Mouse (Mus musculus) bone marrow, adult 2 months (tissue): Measurements from ENCODE around the gene Slc1a5.

ENCODE experiments used
- CTCF ChIP-seq: fragments of 200-500 bp; IDR thresholded peaks from 2 replicates; pipeline ENCODE4 v1.5.1; 2011; ENCODE audit warnings: low read length, control low read depth; ENCODE audit not compliant: control insufficient read depth, insufficient read depth
- POLR2A ChIP-seq: fragments of 200-500 bp; IDR thresholded peaks from 2 replicates; pipeline ENCODE4 v1.6.1; 2011; ENCODE audit warnings: low read depth, mild to moderate bottlenecking, control low read depth, low read length, borderline replicate concordance; ENCODE audit not compliant: control insufficient read depth

DNA sequence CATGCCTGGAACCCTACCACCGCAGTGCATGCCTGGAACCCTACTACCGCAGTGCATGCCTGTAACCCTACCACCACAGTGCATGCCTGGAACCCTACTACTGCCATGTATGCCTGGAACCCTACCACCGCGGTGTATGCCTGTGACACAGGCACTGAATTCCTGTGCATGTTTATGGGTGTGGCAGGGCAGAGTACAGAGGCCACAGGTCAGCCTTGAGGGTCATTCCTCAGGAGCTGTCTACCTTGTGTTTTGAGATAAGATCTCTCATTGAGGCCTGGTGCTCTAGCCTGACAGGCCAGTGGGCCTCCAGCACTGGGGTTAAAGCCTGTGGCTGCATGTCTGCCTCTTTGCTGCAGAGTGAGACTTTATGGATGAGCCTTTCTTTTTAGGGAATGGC is 35.8 kb upstream of the Slc1a5 start:
- TF ChIP-seq CTCF (no peak), POLR2A (no peak)
